Mouse (Mus musculus) heart, postnatal 0 days (tissue): ENCODE measurements around the gene Hoxc12.
A peak's percentile ranks its signal among the peaks of the same experiment; 100 is the strongest.

Experiments used
- CTCF ChIP-seq: IDR thresholded peaks from 2 replicates; pipeline ENCODE4 v1.5.1; 2016; ENCODE audit warnings: antibody characterized with exemption, control low read depth, low read depth
- EP300 ChIP-seq: IDR thresholded peaks from 2 replicates; pipeline ENCODE4 v1.6.1; 2016; ENCODE audit warnings: antibody characterized with exemption, low read depth

DNA sequence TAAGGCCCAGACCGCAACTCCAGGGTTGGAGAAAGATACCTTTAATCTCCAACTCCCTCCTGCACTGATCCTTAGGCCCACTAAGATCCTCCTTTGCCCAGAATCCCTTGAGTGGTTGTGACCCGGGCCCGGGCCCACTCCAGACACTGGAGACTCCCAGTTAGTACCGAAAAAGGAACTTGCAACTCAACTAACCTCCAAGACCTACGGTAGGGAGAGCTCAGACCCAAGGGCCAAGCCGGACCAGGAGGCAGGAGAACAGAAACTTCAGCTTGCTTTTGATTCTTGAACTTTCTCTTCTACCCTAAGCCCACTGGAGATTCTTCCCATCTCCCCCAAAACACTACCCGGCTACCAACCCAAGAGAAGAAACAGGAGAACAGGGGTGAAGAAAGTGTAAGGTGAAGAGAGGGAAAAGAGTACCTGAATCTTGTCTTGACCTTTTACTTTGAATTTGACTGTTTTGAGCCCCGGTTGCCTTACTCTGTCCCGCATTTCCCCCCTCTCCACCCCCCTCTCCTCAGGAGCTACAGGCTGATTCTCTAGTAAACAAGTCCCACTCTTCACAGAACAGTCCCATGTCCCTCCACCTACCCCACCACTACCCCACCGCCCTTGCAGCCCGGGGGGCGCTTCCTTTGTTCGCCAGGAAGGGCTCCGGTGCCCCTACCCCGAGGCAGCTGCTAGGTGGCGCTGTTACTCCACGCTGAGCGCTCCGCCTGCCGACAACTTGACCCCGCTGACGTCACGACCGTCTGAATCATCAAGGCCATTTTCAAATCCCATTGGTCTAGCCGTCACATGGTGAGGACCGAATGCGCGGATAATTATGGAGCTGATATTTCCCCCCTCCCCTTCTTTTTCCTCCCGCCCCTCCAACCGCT, 29.6 kb downstream of the Hoxc12 start:
- peak; percentile 64 for TF ChIP-seq CTCF
- no peak for TF ChIP-seq EP300
